Mouse (Mus musculus) neutrophil, adult 59 days (primary cell): ENCODE results near the gene Akap8. TPM values are rescaled to one million over a fixed set of nuclear protein-coding genes. Genes with fewer than 3 reads are reported as not detected.

Experiments
- total RNA-seq, 2 experiments: library from RNA; stranded (reverse); gene quantifications; 1 replicate in 1 of 2; 2 replicates in 1 of 2; pipeline ENCODE4 v1.2.4; 2023

The Akap8 gene
- total RNA-seq, result 10 to 100 TPM; 72.8 to 82.1 TPM

DNA sequence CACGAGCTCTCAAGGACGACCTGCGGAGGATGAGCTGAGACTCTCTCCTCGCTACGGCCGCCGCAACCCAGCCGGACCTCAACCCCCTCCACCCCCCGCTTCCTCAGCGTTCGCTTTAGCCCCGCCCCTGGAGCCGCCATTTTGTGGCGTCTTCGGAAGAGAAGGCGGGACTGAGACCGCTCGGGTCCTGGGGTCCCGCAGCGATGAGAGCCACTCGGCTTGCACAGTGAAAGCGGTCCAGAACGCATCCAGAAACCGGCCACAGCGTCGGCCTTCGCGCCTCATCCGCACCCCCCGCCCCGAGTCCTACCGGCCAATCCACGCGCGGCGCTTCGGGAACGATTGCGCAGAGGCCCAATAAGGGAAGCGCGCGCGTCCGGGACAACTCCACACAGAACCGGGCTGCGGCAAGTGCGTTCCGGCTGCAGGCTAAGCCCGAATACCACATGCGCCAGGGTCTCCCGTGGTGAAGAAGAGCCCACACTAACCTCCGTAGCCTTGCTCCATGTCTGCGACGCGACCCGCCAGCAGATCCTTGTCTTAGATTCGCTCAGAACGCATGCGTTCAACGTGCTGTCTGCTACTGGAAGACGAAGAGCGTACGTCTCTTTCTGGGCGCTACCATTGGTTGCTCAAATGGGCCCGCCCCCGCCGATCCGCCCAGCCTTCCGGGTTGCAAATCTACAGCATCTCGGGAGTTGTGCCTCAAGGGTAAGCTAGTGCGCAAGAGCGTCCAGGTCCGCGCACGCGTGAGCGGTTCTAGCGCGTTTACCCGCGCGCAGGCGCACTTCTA, at the start of gene Akap8:
Gene Akap8 (minus strand): TSS at position 642 of the 793 bp plus-strand sequence.

DNA sequence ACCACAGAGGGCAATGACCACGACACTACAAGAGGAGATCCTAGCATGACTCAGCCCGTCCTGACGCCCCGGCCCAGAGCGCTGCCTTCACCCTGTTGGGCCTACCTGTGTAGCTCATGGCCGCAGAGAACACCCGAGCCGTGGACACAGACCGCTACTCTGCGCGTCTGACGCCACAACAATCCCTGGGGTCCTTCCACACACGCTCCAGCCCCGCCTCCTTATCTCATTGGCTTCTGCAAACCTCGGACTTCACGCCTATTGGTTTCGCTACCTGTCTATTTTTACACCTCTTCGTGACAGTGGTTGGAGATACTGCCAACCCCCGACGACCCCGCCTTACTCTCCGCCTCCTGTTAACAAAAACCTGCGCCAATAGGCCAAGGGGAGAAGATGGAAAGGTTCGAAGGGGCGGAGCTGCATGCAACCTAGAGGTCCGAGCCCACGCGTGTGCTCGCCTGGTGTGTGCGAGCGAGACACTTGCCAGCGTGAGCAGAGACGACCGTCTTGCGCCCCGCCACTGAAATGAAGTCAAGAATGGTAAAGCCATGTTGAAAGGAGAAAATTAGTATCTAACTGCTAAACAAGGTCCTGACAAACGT, 29.4 kb upstream of the Akap8 start, which contains the start of gene Akap8l:
Gene Akap8l (minus strand): TSS at position 226 of the 602 bp plus-strand sequence.

DNA sequence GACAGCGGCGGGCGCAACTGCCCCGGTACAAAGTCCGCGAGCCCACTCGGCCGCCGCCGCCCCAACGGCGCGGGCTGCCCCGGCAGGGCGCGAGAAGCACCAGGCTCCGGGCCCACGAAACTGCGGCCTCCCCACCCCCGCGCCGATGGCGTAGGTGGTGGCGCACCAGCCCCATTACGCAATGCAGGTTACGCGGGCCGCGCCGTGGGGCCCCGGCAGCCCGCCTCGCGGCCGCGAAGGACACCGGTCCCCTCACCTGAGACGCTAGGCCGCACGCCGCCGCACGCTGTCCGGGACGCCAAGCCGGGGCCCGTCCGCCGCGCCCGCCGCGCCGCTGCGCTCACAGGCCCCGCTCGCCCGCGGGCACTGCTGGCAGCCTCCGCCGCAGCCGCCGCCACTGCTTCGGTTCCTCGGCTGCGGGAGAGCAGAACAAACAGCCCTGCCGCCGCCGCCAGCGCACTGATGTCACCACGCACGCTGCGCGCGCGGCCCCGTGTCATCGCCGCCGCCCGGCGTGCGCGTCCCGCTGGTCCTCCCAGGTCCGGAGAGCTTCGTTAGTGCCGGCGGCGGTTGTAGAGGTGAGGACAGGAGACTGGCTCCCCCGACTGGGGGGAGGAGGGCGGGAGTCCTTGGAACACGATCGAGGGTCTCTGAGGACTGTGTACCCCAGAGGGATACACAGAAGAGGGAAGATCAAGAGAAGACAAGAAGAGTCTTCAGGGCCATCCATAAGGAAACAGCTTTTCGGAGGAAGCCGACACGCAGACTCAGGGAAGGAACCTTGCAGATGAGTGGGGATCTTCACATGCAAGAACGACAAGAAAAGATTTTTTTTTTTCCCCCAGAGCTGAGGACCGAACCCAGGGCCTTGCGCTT, 36.5 kb downstream of the Akap8 start, which contains the start of gene Brd4:
Gene Brd4 (minus strand): TSS at position 461 of the 876 bp plus-strand sequence.

Other genes starting within 250 kb of the Akap8 start
- gene Notch3, start 154.4 kb downstream of the Akap8 start, total RNA-seq, result under 1 TPM; 0.04 to 0.24 TPM
- under 1 TPM; 0.20 to 0.24 TPM for gene Ephx3, start 131.7 kb downstream of the Akap8 start, total RNA-seq
- gene Brd4, start 36.5 kb downstream of the Akap8 start, total RNA-seq, result 100 to 1,000 TPM; 201 to 207 TPM
- 10 to 100 TPM; 55.8 to 57.7 TPM for gene Akap8l, start 29.4 kb upstream of the Akap8 start, total RNA-seq
- 10 to 100 TPM; 14.5 to 19.3 TPM for gene Wiz, start 68.2 kb upstream of the Akap8 start, total RNA-seq
- 10 to 100 TPM; 37.1 to 48.3 TPM for gene Rasal3, start 82.3 kb upstream of the Akap8 start, total RNA-seq
- under 1 TPM; 0.31 to 0.57 TPM for gene Pglyrp2, start 102.9 kb upstream of the Akap8 start, total RNA-seq
- gene Cyp4f39, start 131.5 kb upstream of the Akap8 start, total RNA-seq, result not detected
- under 1 TPM; 0.22 to 0.37 TPM for gene Cyp4f17, start 184.8 kb upstream of the Akap8 start, total RNA-seq
- 10 to 100 TPM; 12.5 to 19.6 TPM for gene Cyp4f16, start 215.3 kb upstream of the Akap8 start, total RNA-seq